Mouse (Mus musculus): ENCODE measurements around the gene Cpsf4l. TPM values are rescaled to one million over a fixed set of nuclear protein-coding genes. Genes with fewer than 3 reads are reported as not detected.

Gene Cpsf4l
- polyA plus RNA-seq, 1 experiment from 2014 or later = 0.25 TPM

DNA sequence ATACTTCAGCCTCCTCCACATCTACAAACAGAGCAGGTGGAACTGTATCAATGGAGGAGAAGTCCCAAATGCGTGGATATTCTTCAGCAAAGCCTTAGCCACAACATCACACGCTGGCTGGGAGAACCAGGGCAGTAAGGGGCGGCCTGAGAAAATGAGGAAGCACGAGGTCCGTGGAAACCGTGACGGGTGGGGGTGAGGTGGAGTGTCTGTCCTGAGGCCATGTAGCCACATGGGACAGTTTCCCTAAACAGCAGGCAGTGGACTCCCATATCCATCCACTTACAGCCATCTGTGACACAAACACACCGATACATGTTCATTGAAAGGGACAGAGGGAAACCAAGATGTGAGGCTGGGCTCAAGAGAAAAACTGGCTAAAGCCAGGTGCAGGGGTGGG lies 28.1 kb upstream of the Cpsf4l start:
- H3K4me1 ChIP-seq (ENCODE audit: insufficient read depth, low read depth, low read length) = peaks cover 58% of the 10 kb centered on the region
- ATAC-seq (no peak), DNase-seq (ENCODE audit: low spot score) (peak; percentile 21)
- no peak overlapping the region for H3K4me2 ChIP-seq (replicated peaks; ENCODE audit: low read depth, low read length)
- TF ChIP-seq EP300 (IDR thresholded peaks at IDR 0.05) (no peak), CTCF (IDR thresholded peaks at IDR 0.05) (no peak)
- 0 out of 2 replicates have a peak overlapping the region, but pooled peaks have one; percentile 26 for H3K27ac ChIP-seq (ENCODE audit: low read length)
- H3K9me3 ChIP-seq (ENCODE audit: low read length) = no peaks in the 10 kb centered on the region
- H3K9ac ChIP-seq (replicated peaks; ENCODE audit: low read depth) = no peak overlapping the region
- 68% methylated on average over 8 of the region's 8 CpGs for WGBS
- no peaks in the 10 kb centered on the region for H3K36me3 ChIP-seq (ENCODE audit: insufficient read depth, low read length)
- H3K27me3 ChIP-seq (replicated peaks; ENCODE audit: insufficient read depth, low read length) = no peaks in the 10 kb centered on the region
- H3K4me3 ChIP-seq (ENCODE audit: low read depth, low read length) = no peak overlapping the region

DNA sequence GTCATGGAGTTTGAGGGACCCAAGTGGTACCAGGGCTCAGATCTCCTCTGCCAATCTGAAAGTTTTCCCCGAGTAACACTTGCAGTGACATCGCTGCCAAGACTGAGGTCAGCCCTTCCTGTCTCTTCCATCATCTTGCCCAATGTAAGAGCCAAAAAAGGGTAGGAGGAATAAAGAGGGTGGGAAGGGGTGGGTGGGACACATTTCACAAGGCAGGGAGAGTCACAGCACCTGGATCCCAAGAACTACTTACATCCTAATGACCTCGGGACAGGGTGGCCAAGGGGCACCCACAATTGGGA lies 27.7 kb upstream of the Cpsf4l start:
- DNase-seq (ENCODE audit: low spot score) (peak; percentile 59), ATAC-seq (no peak)
- H3K36me3 ChIP-seq (ENCODE audit: insufficient read depth, low read length) = no peaks in the 10 kb centered on the region
- H3K27me3 ChIP-seq (replicated peaks; ENCODE audit: insufficient read depth, low read length) = no peaks in the 10 kb centered on the region
- no peak overlapping the region for H3K4me3 ChIP-seq (ENCODE audit: low read depth, low read length)
- TF ChIP-seq CTCF (IDR thresholded peaks at IDR 0.05) (no peak), EP300 (IDR thresholded peaks at IDR 0.05) (0 out of 2 replicates have a peak, but pooled peaks have one; percentile 35)
- H3K4me2 ChIP-seq (replicated peaks; ENCODE audit: low read depth, low read length) = no peak overlapping the region
- H3K9me3 ChIP-seq (ENCODE audit: low read length) = no peaks in the 10 kb centered on the region
- WGBS = 27% methylated on average over 3 of the region's 3 CpGs
- H3K4me1 ChIP-seq (ENCODE audit: insufficient read depth, low read depth, low read length) = peaks cover 62% of the 10 kb centered on the region
- H3K9ac ChIP-seq (replicated peaks; ENCODE audit: low read depth) = no peak overlapping the region
- H3K27ac ChIP-seq (ENCODE audit: low read length) = 0 out of 2 replicates have a peak overlapping the region, but pooled peaks have one; percentile 26

DNA sequence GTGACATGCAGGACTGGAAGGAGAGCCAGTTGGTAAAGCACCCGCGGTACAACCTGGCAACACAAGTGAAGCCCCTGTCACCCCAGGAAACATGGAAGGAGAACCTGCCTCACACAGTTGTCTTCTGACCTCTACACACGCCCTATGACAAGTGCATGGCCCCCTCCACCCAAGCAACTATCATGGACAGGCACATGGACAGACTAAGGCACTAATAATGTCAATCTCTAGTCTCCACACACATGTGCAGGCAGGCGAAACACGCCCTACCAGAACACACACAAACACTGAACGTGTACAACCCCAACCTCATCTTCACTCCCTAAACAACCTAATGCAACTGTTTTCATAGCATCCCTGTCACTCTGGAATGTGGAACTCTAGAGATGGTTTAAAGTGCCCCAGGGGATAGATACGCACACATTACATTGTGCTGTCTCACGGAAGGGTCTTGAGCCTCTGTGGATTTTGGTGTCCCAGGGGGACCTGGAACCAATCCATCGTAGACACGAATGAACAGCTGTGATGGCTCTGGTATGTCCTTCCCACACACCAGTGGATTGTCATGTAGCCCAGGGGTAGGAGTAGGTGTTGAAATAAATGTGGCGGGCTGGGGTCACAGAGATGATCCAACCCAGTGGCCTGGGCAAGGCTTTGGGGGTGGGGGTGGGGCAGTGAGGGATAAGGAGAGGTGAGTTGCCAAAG lies 27.2 kb upstream of the Cpsf4l start:
- TF ChIP-seq EP300 (IDR thresholded peaks at IDR 0.05) (no peak), CTCF (IDR thresholded peaks at IDR 0.05) (no peak)
- H3K4me2 ChIP-seq (replicated peaks; ENCODE audit: low read depth, low read length) = no peak overlapping the region
- H3K4me3 ChIP-seq (ENCODE audit: low read depth, low read length) = no peak overlapping the region
- no peaks in the 10 kb centered on the region for H3K27me3 ChIP-seq (replicated peaks; ENCODE audit: insufficient read depth, low read length)
- WGBS = 70% methylated on average over 11 of the region's 11 CpGs
- ATAC-seq (no peak), DNase-seq (ENCODE audit: low spot score) (no peak)
- no peaks in the 10 kb centered on the region for H3K36me3 ChIP-seq (ENCODE audit: insufficient read depth, low read length)
- H3K9me3 ChIP-seq (ENCODE audit: low read length) = no peaks in the 10 kb centered on the region
- H3K9ac ChIP-seq (replicated peaks; ENCODE audit: low read depth) = no peak overlapping the region
- peaks cover 67% of the 10 kb centered on the region for H3K4me1 ChIP-seq (ENCODE audit: insufficient read depth, low read depth, low read length)
- H3K27ac ChIP-seq (ENCODE audit: low read length) = 0 out of 2 replicates have a peak overlapping the region, but pooled peaks have one; percentile 21

DNA sequence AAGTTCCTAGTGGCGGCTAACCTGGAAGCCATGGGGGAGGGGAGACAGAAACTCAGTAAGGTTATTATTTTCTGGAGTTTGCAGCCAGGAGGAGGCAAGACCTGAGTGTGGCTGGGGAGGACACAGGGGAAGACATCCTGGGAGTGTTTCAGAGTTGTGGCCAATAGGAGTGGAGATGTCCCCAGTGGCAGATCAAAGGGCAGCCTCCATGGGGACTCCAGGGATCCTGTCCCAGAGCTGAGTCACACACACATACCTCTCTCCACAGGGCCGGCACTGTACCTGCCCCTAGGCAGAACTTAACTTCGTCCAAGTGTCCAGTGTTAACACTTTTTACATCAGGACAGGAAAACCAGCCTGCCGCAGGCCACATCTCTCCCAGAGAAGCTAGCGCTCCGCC lies 25.3 kb upstream of the Cpsf4l start:
- H3K4me2 ChIP-seq (replicated peaks; ENCODE audit: low read depth, low read length) = no peak overlapping the region
- no peak for TF ChIP-seq EP300 (IDR thresholded peaks at IDR 0.05)
- TF ChIP-seq CTCF (IDR thresholded peaks at IDR 0.05) = no peak
- WGBS = 42% methylated on average over 6 of the region's 6 CpGs
- ATAC-seq (no peak), DNase-seq (ENCODE audit: low spot score) (peak; percentile 36)
- peaks cover 79% of the 10 kb centered on the region for H3K4me1 ChIP-seq (ENCODE audit: insufficient read depth, low read depth, low read length)
- no peak overlapping the region for H3K4me3 ChIP-seq (ENCODE audit: low read depth, low read length)
- H3K9me3 ChIP-seq (ENCODE audit: low read length) = no peaks in the 10 kb centered on the region
- H3K9ac ChIP-seq (replicated peaks; ENCODE audit: low read depth) = no peak overlapping the region
- H3K27ac ChIP-seq (ENCODE audit: low read length) = peak overlapping the region; percentile 84
- no peaks in the 10 kb centered on the region for H3K36me3 ChIP-seq (ENCODE audit: insufficient read depth, low read length)
- H3K27me3 ChIP-seq (replicated peaks; ENCODE audit: insufficient read depth, low read length) = no peaks in the 10 kb centered on the region

DNA sequence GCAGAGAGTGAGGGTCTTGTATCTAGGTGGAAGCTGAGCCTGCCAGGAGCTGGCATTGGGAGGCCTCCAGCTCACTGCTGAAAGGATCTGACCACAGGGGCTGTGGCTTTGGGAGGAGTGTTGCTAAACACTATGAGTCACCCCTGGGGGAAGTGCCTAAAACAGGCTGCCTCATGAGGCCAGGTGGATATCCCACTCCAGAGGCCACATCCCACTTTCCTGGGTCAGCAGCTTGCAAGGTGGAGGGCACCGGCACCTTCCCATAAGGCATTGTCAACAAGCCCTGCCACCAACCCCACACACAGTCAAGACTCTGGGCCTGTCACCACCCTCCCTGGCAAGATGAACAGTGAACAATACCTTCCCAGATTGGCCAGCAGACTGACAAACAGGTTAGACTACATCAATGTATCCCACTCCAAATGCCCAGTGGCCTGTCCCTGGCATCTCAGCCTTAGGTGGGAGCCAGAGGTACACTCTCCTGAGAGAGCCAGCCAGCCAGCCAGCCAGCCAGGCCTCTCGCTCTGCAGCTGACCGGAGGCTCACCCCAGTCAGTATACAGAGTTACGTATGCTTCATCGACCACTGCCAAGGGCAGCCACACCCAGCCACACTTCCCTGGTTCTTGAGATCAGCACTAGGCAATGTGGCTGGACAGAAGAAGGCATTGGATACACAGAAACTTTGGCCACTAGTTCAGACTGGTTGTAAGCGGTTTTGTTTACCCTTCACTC lies 24.0 kb upstream of the Cpsf4l start:
- peaks cover 65% of the 10 kb centered on the region for H3K4me1 ChIP-seq (ENCODE audit: insufficient read depth, low read depth, low read length)
- DNase-seq (ENCODE audit: low spot score) (peak; percentile 97), ATAC-seq (peak; percentile 89)
- H3K4me2 ChIP-seq (replicated peaks; ENCODE audit: low read depth, low read length) = peak overlapping the region; percentile 12; the same call in 1 of the 2 replicates
- H3K9me3 ChIP-seq (ENCODE audit: low read length) = no peaks in the 10 kb centered on the region
- 0 out of 2 replicates have a peak overlapping the region, but pooled peaks have one; percentile 16 for H3K9ac ChIP-seq (replicated peaks; ENCODE audit: low read depth)
- H3K27me3 ChIP-seq (replicated peaks; ENCODE audit: insufficient read depth, low read length) = no peaks in the 10 kb centered on the region
- H3K36me3 ChIP-seq (ENCODE audit: insufficient read depth, low read length) = peaks cover 7% of the 10 kb centered on the region; the same call in 1 of the 2 replicates
- no peak overlapping the region for H3K4me3 ChIP-seq (ENCODE audit: low read depth, low read length)
- peak overlapping the region; percentile 84 for H3K27ac ChIP-seq (ENCODE audit: low read length)
- WGBS = 10% methylated on average over 6 of the region's 6 CpGs
- TF ChIP-seq EP300 (IDR thresholded peaks at IDR 0.05) (peak; percentile 58), CTCF (IDR thresholded peaks at IDR 0.05) (no peak)

DNA sequence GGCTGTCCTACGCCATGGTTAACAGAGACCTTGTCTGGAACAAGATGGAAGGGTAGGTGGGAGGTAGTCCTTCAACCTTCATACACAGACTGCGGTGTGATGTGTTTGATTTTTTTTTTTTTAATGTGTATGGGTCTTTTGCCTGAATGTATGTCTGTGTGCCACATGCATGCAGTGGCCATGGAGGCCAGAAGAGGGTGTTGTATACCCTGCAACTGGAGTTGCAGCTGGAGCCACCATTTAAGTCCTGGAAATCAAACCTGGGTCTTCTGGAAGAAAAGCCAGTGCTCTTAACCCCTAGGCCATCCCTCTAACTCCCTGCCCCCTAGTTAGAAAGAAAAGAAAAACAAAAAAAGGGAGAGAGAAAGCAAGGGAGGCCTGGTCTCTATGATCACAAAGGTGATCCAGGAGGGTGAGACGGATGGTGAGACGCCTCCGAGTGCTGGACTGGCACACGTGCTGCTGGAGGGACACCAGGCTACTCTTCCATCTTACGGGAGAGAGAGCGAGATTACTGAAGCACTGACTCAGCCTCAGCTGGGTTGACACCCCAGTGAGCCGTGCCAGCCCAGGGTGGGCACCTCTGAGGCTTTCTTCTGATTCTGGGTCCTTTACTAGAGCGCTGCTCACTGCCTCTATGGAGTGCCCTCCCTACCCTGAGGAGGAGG lies 22.3 kb upstream of the Cpsf4l start:
- no peaks in the 10 kb centered on the region for H3K9me3 ChIP-seq (ENCODE audit: low read length)
- H3K4me1 ChIP-seq (ENCODE audit: insufficient read depth, low read depth, low read length) = peaks cover 51% of the 10 kb centered on the region
- DNase-seq (ENCODE audit: low spot score) = no peak
- H3K9ac ChIP-seq (replicated peaks; ENCODE audit: low read depth) = no peak overlapping the region
- no peak for TF ChIP-seq EP300 (IDR thresholded peaks at IDR 0.05)
- TF ChIP-seq CTCF (IDR thresholded peaks at IDR 0.05) = peak; percentile 40
- H3K36me3 ChIP-seq (ENCODE audit: insufficient read depth, low read length) = peaks cover 23% of the 10 kb centered on the region
- ATAC-seq = no peak
- H3K4me2 ChIP-seq (replicated peaks; ENCODE audit: low read depth, low read length) = no peak overlapping the region
- 86% methylated on average over 10 of the region's 10 CpGs for WGBS
- no peaks in the 10 kb centered on the region for H3K27me3 ChIP-seq (replicated peaks; ENCODE audit: insufficient read depth, low read length)
- H3K27ac ChIP-seq (ENCODE audit: low read length) = peak overlapping the region; percentile 84
- H3K4me3 ChIP-seq (ENCODE audit: low read depth, low read length) = no peak overlapping the region
